Mouse (Mus musculus) Patski (cell line): ENCODE measurements at regions not wholly inside any gene's neighbourhood (a gene's known extent, or its start where the extent isn't known, plus 50 kb on each side); places are given as distances from the start of the nearest gene placed in this dataset.

Experiments
- ATAC-seq: fragments of 100-300 bp; one replicate; pipeline ENCODE4 v1.8.0; 2021
- CTCF ChIA-PET: fragments of 350-600 bp; sonication (Branson Sonifier 250); formaldehyde crosslinking; loops from one replicate; lab custom pipeline; 2022; ENCODE audit warnings: inconsistent platforms; lab: Charles Lee
- POLR2A ChIA-PET: fragments of 350-600 bp; sonication (Branson Sonifier 250); formaldehyde crosslinking; loops from one replicate; lab custom pipeline; 2022; ENCODE audit warnings: antibody characterized with exemption, inconsistent platforms; lab: Charles Lee
- DNase-seq: peaks from one replicate; pipeline ENCODE4 v3.0.0-alpha.2; 2011; ENCODE audit warnings: low read depth, low spot score
- H3K27me3 ChIP-seq: fragments of 371-371 bp; one replicate; pipeline ENCODE4 v1.5.1; 2021
- CTCF ChIP-seq: fragments of 100-300 bp; IDR thresholded peaks from one replicate; pipeline ENCODE4 v1.5.1; 2021
- in situ Hi-C: fragments of 300-500 bp; cut with MboI; formaldehyde crosslinking; loops from 3 replicates; pipeline ENCODE4 v1.11.1; 2018; ENCODE audit warnings: low pct_unique_long_range_greater_than_20kb, mixed read lengths

DNA sequence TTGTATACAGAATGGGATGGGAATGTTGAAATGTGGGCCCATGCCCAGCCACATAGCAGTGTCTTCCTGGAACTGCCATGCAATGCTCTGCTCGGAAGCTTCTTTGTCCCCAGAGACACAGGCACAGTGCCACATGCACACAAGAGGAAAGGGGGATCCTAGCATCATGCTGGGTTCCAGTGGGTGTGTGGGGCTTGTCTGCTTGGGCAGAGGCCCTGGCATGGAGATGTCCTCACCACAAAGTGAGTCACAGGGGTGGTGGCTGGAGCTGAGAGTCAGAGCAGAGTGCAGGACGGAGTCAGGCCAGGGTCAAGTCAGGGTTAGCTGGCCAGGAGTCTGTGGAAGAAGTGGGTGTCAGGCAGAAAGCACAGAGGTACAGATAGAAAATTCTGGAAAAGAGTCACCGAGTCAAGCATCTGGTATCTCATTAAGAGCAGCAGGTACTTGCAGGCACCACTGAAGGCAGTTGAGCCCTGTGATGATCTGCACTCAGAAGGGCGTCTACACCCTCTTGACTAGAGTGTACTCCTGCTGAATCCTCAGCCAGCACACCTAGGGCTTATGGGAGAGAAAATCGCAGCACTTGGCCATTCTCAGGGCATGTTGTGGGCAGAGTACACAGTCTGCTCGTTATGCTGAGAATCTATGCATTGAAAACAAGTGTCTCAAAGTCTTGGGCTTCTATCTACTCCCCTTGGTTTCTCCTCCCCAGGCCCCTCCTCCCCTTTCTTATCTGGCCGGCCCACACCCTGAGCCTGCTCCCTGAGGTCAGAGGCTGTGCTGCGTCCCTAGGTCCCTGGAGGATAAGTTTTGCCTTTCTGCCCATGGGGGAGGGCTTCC lies 85.3 kb downstream of the Ackr3 start:
- ChIA-PET POLR2A (interaction anchor here (0.7 kb wide), 1 partner anchor 341 kb away, joined by 7 read pairs; no protein-coding TSS in a partner anchor), CTCF (interaction anchor here (0.7 kb wide), 1 partner anchor 10 kb away, joined by 3 read pairs; no protein-coding TSS in a partner anchor)
- no peaks in the 10 kb centered on the region for H3K27me3 ChIP-seq
- in situ Hi-C loops, result no loop called here
- ATAC-seq, result peak; percentile 47
- DNase-seq, result peak; percentile 24
- TF ChIP-seq CTCF, result no peak

DNA sequence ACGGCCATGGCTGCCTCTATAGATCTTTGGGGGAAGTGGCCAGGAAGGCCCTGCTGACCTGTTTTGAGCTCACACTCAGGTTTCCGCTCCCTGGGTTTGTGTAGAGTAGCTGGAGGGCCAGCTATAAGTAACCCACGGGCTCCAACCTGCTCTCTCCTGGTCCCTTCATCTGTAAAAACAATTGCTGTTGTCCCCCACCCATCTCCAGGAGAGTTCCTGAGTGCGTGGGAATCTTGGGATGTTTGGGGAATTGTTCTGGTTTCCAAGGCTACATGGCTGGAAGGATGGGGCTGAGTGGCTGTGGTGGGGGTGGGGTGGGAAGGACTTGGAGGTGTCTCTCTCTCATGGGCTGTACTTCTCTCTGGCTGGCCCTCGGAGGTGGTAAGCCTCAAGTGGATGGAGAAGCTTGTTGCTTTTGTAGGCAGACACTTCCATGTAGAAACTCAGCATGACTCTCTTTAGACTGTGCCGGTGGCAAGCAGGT lies 86.0 kb downstream of the Ackr3 start:
- TF ChIP-seq CTCF, result no peak
- ChIA-PET CTCF (interaction anchor here (0.7 kb wide), 1 partner anchor 9 kb away, joined by 3 read pairs; no protein-coding TSS in a partner anchor), POLR2A (interaction anchor here (0.7 kb wide), 1 partner anchor 340 kb away, joined by 7 read pairs; no protein-coding TSS in a partner anchor)
- in situ Hi-C loops, result no loop called here
- no peaks in the 10 kb centered on the region for H3K27me3 ChIP-seq
- ATAC-seq (no peak), DNase-seq (peak; percentile 10)

DNA sequence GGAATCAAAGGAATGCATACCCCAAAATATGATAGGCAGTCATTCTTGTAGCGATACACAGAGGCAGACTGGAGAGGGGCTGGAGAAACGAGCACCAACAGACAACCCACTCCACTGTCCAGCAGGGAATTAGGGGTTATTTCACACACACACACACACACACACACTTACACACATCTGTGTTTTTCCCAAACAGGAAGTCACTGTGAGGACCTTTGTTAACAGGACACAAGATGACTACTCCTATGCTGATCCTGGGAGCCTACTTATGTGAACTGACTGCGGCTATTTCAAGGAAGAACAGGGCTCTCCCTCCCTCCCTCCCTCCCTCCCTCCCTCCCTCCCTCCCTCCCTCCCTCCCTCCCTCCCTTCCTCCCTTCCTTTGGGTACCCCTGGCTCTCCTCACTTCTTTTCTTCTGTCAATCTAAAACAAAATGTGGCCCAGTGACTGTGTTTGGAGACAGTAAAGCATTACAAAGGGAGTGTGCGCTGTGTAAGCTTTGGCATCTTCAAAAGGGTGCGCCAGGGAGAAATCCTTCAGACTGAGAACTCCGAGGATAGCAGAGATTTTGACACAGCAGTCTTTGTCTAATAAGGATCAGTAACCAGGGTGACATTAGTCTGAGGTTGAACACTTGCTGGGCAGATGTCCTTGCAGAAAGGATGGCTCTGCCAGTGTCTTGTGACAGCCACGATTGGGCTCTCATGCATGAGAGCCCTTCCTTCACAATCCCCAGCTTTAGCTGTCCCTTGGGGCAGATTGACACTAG lies 86.8 kb downstream of the Ackr3 start:
- in situ Hi-C loops, result no loop called here
- H3K27me3 ChIP-seq, result no peaks in the 10 kb centered on the region
- CTCF ChIA-PET, result no interaction called here
- POLR2A ChIA-PET, result no interaction called here
- TF ChIP-seq CTCF, result no peak
- DNase-seq, result no peak
- ATAC-seq, result no peak

DNA sequence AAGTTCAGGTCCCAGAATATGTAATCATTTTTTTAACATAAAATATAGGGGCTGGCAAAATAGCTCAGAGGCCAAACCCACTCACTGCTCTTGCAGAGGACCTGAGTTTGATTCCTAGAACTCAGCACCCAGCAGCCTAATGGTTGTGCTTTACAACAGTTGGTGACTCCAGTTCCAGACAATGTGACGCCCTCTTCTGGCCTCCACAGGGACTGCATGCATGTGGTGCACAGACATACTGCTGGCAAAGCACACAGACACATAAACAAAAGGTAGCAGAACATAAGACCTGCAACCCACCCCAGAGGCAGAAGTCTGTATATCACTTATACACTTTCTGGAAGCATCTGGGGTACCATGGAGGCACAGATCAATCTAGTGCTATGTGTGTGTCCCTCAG lies 87.5 kb downstream of the Ackr3 start:
- no peaks in the 10 kb centered on the region for H3K27me3 ChIP-seq
- in situ Hi-C loops, result no loop called here
- ChIA-PET CTCF (no interaction called here), POLR2A (no interaction called here)
- no peak for TF ChIP-seq CTCF
- no peak for DNase-seq
- ATAC-seq, result no peak

DNA sequence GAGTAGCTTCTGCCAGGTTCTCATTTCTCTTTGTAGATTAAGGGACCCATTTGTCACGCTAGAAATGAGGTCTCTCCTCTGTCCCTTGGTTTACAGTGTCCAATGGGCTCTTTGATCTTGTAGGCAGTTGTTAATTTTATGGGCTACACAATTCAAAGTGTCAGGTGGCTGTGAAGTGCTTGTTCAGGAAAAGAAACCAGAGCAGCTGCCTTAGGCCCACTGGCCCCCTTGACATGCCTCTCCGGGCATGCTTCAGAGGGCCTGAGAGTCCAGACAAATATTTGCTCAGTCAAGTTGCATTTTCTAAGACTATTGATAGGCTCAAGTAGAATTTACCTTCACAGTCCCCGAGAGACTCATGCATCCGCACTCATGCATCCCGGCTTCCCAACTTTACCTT lies 94.0 kb downstream of the Ackr3 start:
- no peak for DNase-seq
- TF ChIP-seq CTCF, result no peak
- no peaks in the 10 kb centered on the region for H3K27me3 ChIP-seq
- in situ Hi-C loops, result no loop called here
- no peak for ATAC-seq
- CTCF ChIA-PET, result interaction anchor here (1.2 to 1.6 kb wide), 2 partner anchors 8 to 14 kb away, joined by 3 to 4 read pairs; no protein-coding TSS in a partner anchor
- POLR2A ChIA-PET, result no interaction called here

DNA sequence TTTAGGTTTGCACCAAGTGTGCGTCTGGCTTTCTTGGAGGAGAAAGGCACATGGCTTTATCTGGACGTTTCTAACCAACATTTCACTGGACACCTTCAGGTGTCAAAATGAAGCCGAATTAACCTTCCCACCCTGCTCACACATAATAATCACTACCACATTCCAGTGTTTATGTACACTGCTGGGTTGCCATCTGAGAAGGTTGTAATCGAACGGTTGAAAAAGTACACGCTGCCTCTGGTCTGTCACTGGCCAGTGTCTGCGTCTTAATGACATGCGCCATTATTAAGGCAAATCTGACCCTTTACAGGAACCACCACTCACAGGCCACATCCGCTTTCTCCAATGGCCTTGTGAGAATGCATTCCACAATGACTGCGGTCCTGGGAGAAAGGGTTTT lies 96.4 kb downstream of the Ackr3 start:
- in situ Hi-C loops, result no loop called here
- no peak for TF ChIP-seq CTCF
- no peaks in the 10 kb centered on the region for H3K27me3 ChIP-seq
- ATAC-seq (no peak), DNase-seq (no peak)
- ChIA-PET CTCF (no interaction called here), POLR2A (no interaction called here)

DNA sequence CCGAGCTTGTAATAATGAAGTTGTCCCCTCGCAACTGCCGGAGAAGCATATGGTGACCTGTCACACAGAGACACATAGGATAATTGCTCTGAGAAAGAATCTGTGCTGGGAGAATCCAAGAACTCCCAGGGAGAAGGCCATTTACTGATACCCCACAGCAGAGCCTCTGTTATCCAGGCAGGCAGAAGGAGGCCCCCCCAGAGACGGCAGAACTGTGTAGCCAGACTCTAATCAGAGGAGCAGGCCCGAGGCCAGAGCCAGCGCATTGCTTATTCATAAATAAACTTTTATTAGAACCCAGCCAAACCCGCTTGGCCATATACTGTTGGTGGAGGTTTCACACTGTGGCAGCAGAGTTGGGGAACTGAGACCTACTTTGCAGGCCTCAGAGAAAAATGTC lies 100.6 kb downstream of the Ackr3 start:
- POLR2A ChIA-PET, result no interaction called here
- TF ChIP-seq CTCF, result no peak
- CTCF ChIA-PET, result no interaction called here
- in situ Hi-C loops, result no loop called here
- DNase-seq, result no peak
- no peaks in the 10 kb centered on the region for H3K27me3 ChIP-seq
- no peak for ATAC-seq

DNA sequence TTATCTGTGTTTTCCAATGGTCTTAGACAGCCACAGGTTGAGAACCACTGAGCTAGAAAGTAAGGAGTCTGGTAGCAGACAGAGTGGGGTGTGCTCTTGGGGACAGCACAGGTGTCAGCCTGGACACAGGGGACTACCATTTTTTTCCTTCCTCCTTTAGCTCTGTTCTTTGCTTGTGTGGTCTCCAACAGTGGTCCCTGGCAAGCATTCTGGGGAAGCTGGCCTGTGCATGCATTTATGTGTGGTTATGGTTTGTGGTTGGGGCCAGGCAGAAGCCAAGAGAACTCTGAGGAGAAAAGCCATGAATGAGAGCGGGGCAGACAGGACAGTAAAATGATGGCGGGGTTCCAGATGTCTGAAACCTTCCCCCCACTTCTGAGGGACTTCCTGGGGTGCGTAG lies 107.2 kb downstream of the Ackr3 start:
- POLR2A ChIA-PET, result no interaction called here
- in situ Hi-C loops, result no loop called here
- CTCF ChIA-PET, result interaction anchor here (1.3 to 1.6 kb wide), 3 partner anchors 8 to 14 kb away, joined by 3 to 4 read pairs (median 3); no protein-coding TSS in a partner anchor
- no peak for ATAC-seq
- no peaks in the 10 kb centered on the region for H3K27me3 ChIP-seq
- TF ChIP-seq CTCF, result no peak
- DNase-seq, result no peak

DNA sequence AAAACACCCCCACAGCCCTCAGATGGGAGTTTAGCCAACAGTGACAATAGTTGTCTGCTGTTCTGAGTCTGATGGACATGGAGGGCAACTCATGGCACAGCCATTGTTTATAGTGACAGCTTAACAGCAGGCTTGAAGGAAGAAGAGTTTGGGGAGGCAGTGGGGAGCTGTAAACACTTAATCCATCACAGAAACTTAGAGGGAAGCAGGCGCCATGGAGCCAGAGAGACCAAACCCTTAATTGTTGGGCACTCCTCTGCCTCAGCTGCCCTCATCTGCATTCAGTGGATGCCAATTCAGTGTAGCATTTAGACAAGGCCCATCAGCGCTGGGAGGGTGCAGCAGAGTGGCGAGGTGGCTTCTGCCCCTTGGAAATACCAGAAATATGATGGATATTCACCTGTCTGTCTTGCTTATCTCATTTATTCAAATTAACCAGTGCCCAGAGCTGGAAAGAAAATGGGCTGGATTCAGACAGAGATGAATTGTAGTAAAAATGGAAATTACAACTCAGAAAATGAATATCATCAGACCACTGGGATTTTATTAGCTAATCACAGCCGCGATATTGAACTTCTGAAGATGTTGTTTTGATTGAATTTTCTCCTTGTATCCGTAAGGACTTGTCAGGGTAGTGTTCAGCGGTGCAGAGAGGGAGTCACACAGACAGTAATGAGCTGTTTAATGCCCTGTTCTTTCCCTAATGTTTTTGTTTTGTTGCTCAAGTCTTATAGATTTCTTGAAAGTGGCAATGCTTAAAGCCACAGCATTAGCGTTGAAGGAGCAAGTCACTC lies 108.1 kb downstream of the Ackr3 start:
- ATAC-seq, result no peak
- CTCF ChIA-PET, result interaction anchor here (1.3 to 1.6 kb wide), 2 partner anchors 9 to 15 kb away, joined by 3 to 4 read pairs; no protein-coding TSS in a partner anchor
- POLR2A ChIA-PET, result interaction anchor here (0.6 kb wide), 1 partner anchor 1194 kb away, joined by 3 read pairs; no protein-coding TSS in a partner anchor
- in situ Hi-C loops, result no loop called here
- no peak for TF ChIP-seq CTCF
- no peaks in the 10 kb centered on the region for H3K27me3 ChIP-seq
- no peak for DNase-seq
